Mouse (Mus musculus): Measurements from ENCODE around the gene Ap1g2. TPM values are rescaled to one million over a fixed set of nuclear protein-coding genes. Genes with fewer than 3 reads are reported as not detected.

The Ap1g2 gene
- polyA plus RNA-seq, 1 experiment: 64.9 TPM

- WGBS: 14% methylated on average over 17 of the region's 17 CpGs
- H3K36me3 ChIP-seq (ENCODE audit: control insufficient read depth, insufficient read depth, low read length): peaks cover 9% of the 10 kb centered on the region
- no peak for DNase-seq (ENCODE audit: low read depth in 1 of 2, low spot score in 2 of 2)
- H3K27ac ChIP-seq (ENCODE audit: insufficient read depth, low read length): no peak overlapping the region
- 0 out of 2 replicates have a peak, but pooled peaks cover 2% of the 10 kb centered on the region for H3K4me1 ChIP-seq (ENCODE audit: control insufficient read depth, insufficient read depth, insufficient read length)
- no peaks in the 10 kb centered on the region for H3K27me3 ChIP-seq (ENCODE audit: control insufficient read depth, insufficient read depth, low read length)
- H3K4me3 ChIP-seq (ENCODE audit: extremely low read depth, insufficient read depth, insufficient read length): no peak overlapping the region
- no peak for TF ChIP-seq CTCF (IDR thresholded peaks at IDR 0.05; ENCODE audit: extremely low read depth, insufficient read depth, insufficient read length, insufficient replicate concordance)
Measured at GRCm38 (mm10) chr14:55062626-55063025, 43.8 kb downstream of the Ap1g2 start.

- Histone ChIP-seq H3K36me3 (ENCODE audit: control insufficient read depth, insufficient read depth, low read length) (peaks cover 7% of the 10 kb centered on the region), H3K4me3 (ENCODE audit: extremely low read depth, insufficient read depth, insufficient read length) (no peak overlapping the region), H3K4me1 (ENCODE audit: control insufficient read depth, insufficient read depth, insufficient read length) (0 out of 2 replicates have a peak, but pooled peaks cover 2% of the 10 kb centered on the region), H3K27ac (ENCODE audit: insufficient read depth, low read length) (no peak overlapping the region), H3K27me3 (ENCODE audit: control insufficient read depth, insufficient read depth, low read length) (no peaks in the 10 kb centered on the region)
- no peak for DNase-seq (ENCODE audit: low read depth in 1 of 2, low spot score in 2 of 2)
- TF ChIP-seq CTCF (IDR thresholded peaks at IDR 0.05; ENCODE audit: extremely low read depth, insufficient read depth, insufficient read length, insufficient replicate concordance): no peak
- no peak for TF ChIP-seq POLR2A (IDR thresholded peaks at IDR 0.05; ENCODE audit: low read depth, low read length)
- 71% methylated on average over 7 of the region's 7 CpGs for WGBS
Measured at GRCm38 (mm10) chr14:55061845-55062244, 44.5 kb downstream of the Ap1g2 start.

DNA sequence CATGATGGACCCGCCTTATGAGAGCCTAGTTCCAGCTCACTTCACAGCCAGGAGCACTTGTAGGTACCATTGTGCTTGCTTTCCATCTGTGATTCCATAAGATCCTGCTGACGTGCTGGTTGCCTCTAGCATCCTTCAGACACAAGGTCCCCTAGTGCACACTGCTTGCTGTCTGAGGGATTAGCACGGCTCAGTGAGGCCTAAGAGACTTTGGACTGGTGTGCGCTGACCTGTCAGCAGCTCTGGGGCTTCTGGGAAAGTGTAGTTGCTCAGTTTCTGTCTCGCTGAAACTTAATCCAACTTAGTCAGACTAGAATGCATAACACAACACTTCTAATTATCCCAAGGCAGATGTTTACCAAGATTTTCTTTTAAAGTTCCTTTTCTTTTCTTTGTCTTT is 46.5 kb downstream of the Ap1g2 start:
- no peak for DNase-seq (ENCODE audit: low read depth in 1 of 2, low spot score in 2 of 2)
- H3K36me3 ChIP-seq (ENCODE audit: control insufficient read depth, insufficient read depth, low read length): no peaks in the 10 kb centered on the region
- 0 out of 2 replicates have a peak, but pooled peaks cover 2% of the 10 kb centered on the region for H3K4me1 ChIP-seq (ENCODE audit: control insufficient read depth, insufficient read depth, insufficient read length)
- no peaks in the 10 kb centered on the region for H3K27me3 ChIP-seq (ENCODE audit: control insufficient read depth, insufficient read depth, low read length)
- 91% methylated on average over 5 of the region's 5 CpGs for WGBS
- H3K27ac ChIP-seq (ENCODE audit: insufficient read depth, low read length): no peak overlapping the region
- H3K4me3 ChIP-seq (ENCODE audit: extremely low read depth, insufficient read depth, insufficient read length): no peak overlapping the region
- TF ChIP-seq CTCF (IDR thresholded peaks at IDR 0.05; ENCODE audit: extremely low read depth, insufficient read depth, insufficient read length, insufficient replicate concordance) (no peak), POLR2A (IDR thresholded peaks at IDR 0.05; ENCODE audit: low read depth, low read length) (no peak)

DNA sequence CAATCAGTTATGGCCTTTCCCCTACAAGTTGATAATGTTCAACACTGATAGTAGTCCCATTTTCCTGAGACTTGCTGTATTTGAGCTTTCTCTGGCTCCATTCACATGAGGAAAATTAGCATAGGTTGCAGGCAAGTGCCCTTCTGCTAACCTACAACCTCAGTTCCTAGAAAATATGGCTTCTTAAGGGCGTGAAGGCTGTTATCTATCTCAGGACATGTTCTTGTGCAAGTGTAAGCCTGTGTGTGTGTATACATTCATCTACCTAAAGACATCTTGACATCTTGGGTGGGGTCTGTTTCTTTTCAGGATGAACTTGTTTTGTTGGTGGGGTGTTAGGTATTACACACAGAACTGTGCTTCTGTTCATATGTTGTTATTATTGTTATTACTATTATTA is 47.4 kb downstream of the Ap1g2 start:
- Histone ChIP-seq H3K27me3 (ENCODE audit: control insufficient read depth, insufficient read depth, low read length) (no peaks in the 10 kb centered on the region), H3K27ac (ENCODE audit: insufficient read depth, low read length) (no peak overlapping the region), H3K36me3 (ENCODE audit: control insufficient read depth, insufficient read depth, low read length) (no peaks in the 10 kb centered on the region), H3K4me3 (ENCODE audit: extremely low read depth, insufficient read depth, insufficient read length) (no peak overlapping the region), H3K4me1 (ENCODE audit: control insufficient read depth, insufficient read depth, insufficient read length) (0 out of 2 replicates have a peak, but pooled peaks cover 2% of the 10 kb centered on the region)
- 74% methylated on average over 1 of the region's 1 CpGs for WGBS
- TF ChIP-seq POLR2A (IDR thresholded peaks at IDR 0.05; ENCODE audit: low read depth, low read length) (no peak), CTCF (IDR thresholded peaks at IDR 0.05; ENCODE audit: extremely low read depth, insufficient read depth, insufficient read length, insufficient replicate concordance) (no peak)
- DNase-seq (ENCODE audit: low read depth in 1 of 2, low spot score in 2 of 2): no peak

DNA sequence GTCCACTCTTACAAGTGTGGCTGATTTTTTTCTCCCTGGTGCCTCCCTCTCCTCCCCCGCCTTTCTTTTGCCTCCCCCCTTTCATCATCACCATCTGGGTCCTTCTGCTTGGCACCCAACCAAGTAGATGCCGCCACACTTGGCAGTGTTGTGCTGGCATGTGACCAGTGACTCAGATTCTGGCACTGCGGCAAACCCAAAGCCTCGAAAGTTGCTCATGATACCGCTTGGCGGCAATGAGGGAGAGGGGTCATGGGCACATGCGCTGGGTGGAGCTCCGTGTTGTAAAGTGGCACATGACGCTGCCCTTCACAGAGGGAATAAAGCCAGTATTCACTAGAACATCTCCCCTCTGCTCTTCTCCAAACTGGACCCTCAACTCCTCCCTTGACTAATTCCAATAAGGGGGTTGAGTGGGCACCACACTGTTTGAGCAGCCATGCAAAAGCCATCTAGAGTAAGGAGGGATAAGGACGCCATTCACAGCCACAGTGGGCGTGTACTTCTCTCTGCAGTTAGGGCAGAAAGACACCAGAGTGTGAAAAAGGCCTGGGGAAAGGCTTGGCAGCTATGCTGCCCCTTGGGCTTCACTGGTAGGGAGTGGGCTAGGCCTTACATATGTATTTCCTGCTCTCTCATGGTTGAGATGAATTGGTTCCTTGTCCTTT is 51.1 kb downstream of the Ap1g2 start:
- DNase-seq (ENCODE audit: low read depth in 1 of 2, low spot score in 2 of 2): no peak
- no peak overlapping the region for H3K27ac ChIP-seq (ENCODE audit: insufficient read depth, low read length)

GRCm38 (mm10) chr14:55054191-55054749 is 52.1 kb downstream of the Ap1g2 start:
- no peaks in the 10 kb centered on the region for H3K4me1 ChIP-seq (ENCODE audit: control insufficient read depth, insufficient read depth, insufficient read length)
- H3K36me3 ChIP-seq (ENCODE audit: control insufficient read depth, insufficient read depth, low read length): no peaks in the 10 kb centered on the region
- no peak overlapping the region for H3K27ac ChIP-seq (ENCODE audit: insufficient read depth, low read length)
- H3K27me3 ChIP-seq (ENCODE audit: control insufficient read depth, insufficient read depth, low read length): no peaks in the 10 kb centered on the region
- 44% methylated on average over 10 of the region's 10 CpGs for whole genome bisulfite sequencing
- DNase-seq (ENCODE audit: low read depth in 1 of 2, low spot score in 2 of 2): no peak
- no peak for TF ChIP-seq POLR2A (IDR thresholded peaks at IDR 0.05; ENCODE audit: low read depth, low read length)
- TF ChIP-seq CTCF (IDR thresholded peaks at IDR 0.05; ENCODE audit: extremely low read depth, insufficient read depth, insufficient read length, insufficient replicate concordance): no peak
- H3K4me3 ChIP-seq (ENCODE audit: extremely low read depth, insufficient read depth, insufficient read length): no peak overlapping the region

More for the DNA sequence above, 51.1 kb downstream of the Ap1g2 start:
- TF ChIP-seq CTCF (IDR thresholded peaks at IDR 0.05; ENCODE audit: extremely low read depth, insufficient read depth, insufficient read length, insufficient replicate concordance) (no peak), POLR2A (IDR thresholded peaks at IDR 0.05; ENCODE audit: low read depth, low read length) (no peak)
- no peaks in the 10 kb centered on the region for H3K36me3 ChIP-seq (ENCODE audit: control insufficient read depth, insufficient read depth, low read length)
- H3K27me3 ChIP-seq (ENCODE audit: control insufficient read depth, insufficient read depth, low read length): no peaks in the 10 kb centered on the region
- H3K4me3 ChIP-seq (ENCODE audit: extremely low read depth, insufficient read depth, insufficient read length): no peak overlapping the region
- 39% methylated on average over 11 of the region's 11 CpGs for WGBS
- no peaks in the 10 kb centered on the region for H3K4me1 ChIP-seq (ENCODE audit: control insufficient read depth, insufficient read depth, insufficient read length)

DNA sequence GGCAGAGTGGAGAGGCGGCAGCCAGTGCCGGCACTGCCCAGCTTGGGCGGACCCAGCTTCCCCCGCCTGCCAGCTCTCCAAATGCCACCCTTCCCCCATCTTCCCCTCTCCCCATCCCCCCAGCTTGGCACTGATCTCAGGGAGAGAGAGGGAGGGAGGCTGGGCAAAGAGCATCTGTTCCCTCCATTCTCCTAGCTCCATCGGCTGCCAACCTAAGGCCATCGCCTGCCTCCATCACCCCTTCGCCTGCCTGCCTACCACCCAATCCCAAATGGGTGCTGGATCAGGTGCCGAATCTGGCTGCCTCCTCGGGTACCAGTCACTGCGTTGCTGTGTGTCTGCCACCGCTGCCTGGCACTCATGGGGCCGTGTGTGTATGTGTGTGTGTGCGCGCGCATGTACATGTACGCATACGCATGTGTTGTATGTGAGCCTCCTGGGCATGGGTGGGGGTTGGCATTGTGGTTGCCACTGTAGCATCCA is 52.6 kb downstream of the Ap1g2 start:
- Histone ChIP-seq H3K27me3 (ENCODE audit: control insufficient read depth, insufficient read depth, low read length) (no peaks in the 10 kb centered on the region), H3K4me1 (ENCODE audit: control insufficient read depth, insufficient read depth, insufficient read length) (no peaks in the 10 kb centered on the region), H3K36me3 (ENCODE audit: control insufficient read depth, insufficient read depth, low read length) (no peaks in the 10 kb centered on the region), H3K4me3 (ENCODE audit: extremely low read depth, insufficient read depth, insufficient read length) (no peak overlapping the region), H3K27ac (ENCODE audit: insufficient read depth, low read length) (no peak overlapping the region)
- WGBS: 83% methylated on average over 17 of the region's 17 CpGs
- no peak for DNase-seq (ENCODE audit: low read depth in 1 of 2, low spot score in 2 of 2)
- TF ChIP-seq CTCF (IDR thresholded peaks at IDR 0.05; ENCODE audit: extremely low read depth, insufficient read depth, insufficient read length, insufficient replicate concordance): no peak
- no peak for TF ChIP-seq POLR2A (IDR thresholded peaks at IDR 0.05; ENCODE audit: low read depth, low read length)

Data from spleen, adult 2 months (tissue).